Mouse (Mus musculus) heart, adult 11 months (tissue): ENCODE results near the gene Kcnk2.

Experiments used
- DNase-seq: peaks from one replicate; pipeline ENCODE4 v3.0.0; 2022

Kcnk2 gene

GRCm38 (mm10) chr1:189214477-189214876, 187.6 kb downstream of the Kcnk2 start:
- DNase-seq, result no peak

GRCm38 (mm10) chr1:189209715-189210108, 192.4 kb downstream of the Kcnk2 start:
- peak; percentile 89 for DNase-seq

GRCm38 (mm10) chr1:189209029-189209714, 192.9 kb downstream of the Kcnk2 start:
- peak; percentile 78 for DNase-seq

- DNase-seq, result peak; percentile 46
Observed at GRCm38 (mm10) chr1:189208605-189209004, 193.5 kb downstream of the Kcnk2 start.

GRCm38 (mm10) chr1:189195758-189196157, 206.3 kb downstream of the Kcnk2 start:
- no peak for DNase-seq

- no peak for DNase-seq
Observed at GRCm38 (mm10) chr1:189187737-189188390, 214.2 kb downstream of the Kcnk2 start.

GRCm38 (mm10) chr1:189185206-189185750, 216.8 kb downstream of the Kcnk2 start:
- peak; percentile 87 for DNase-seq

- peak; percentile 95 for DNase-seq
Observed at GRCm38 (mm10) chr1:189177746-189178145, 224.3 kb downstream of the Kcnk2 start.

GRCm38 (mm10) chr1:189173479-189173878, 228.6 kb downstream of the Kcnk2 start:
- DNase-seq, result no peak

GRCm38 (mm10) chr1:189171138-189171537, 230.9 kb downstream of the Kcnk2 start:
- DNase-seq, result peak; percentile 88

GRCm38 (mm10) chr1:189165756-189166155, 236.3 kb downstream of the Kcnk2 start:
- DNase-seq, result peak; percentile 75

- peak; percentile 95 for DNase-seq
Observed at GRCm38 (mm10) chr1:189165141-189165540, 236.9 kb downstream of the Kcnk2 start.

GRCm38 (mm10) chr1:189164721-189165120, 237.4 kb downstream of the Kcnk2 start:
- no peak for DNase-seq

- peak; percentile 91 for DNase-seq
Observed at GRCm38 (mm10) chr1:189164241-189164640, 237.8 kb downstream of the Kcnk2 start.
